Mouse (Mus musculus) liver, adult 2 months (tissue): ENCODE results near the gene Apba3. TPM values are rescaled to one million over a fixed set of nuclear protein-coding genes. Genes with fewer than 3 reads are reported as not detected.
A peak's percentile ranks its signal among the peaks of the same experiment; 100 is the strongest.

Source experiments
- DNase-seq: peaks from one replicate; pipeline ENCODE4 v3.0.0-alpha.2; 2011; ENCODE audit warnings: low read depth, low spot score; ENCODE audit errors: extremely low read depth
- H3K27ac ChIP-seq: fragments of 200-500 bp; replicated peaks from 2 replicates; pipeline ENCODE4 v1.5.1; 2012; ENCODE audit warnings: low read depth, mild to moderate bottlenecking, control low read depth, inconsistent platforms, low read length; ENCODE audit not compliant: insufficient read depth
- H3K27me3 ChIP-seq: fragments of 200-500 bp; 2 replicates; pipeline ENCODE4 v1.6.1; 2012; ENCODE audit warnings: mild to moderate bottlenecking, moderate library complexity, low read length, inconsistent platforms; ENCODE audit not compliant: control insufficient read depth, insufficient read depth
- H3K36me3 ChIP-seq: fragments of 200-500 bp; 2 replicates; pipeline ENCODE4 v1.6.1; 2012; ENCODE audit warnings: low read length, inconsistent platforms; ENCODE audit not compliant: control insufficient read depth, insufficient read depth
- H3K4me1 ChIP-seq: fragments of 200-500 bp; 2 replicates; pipeline ENCODE4 v1.6.1; 2011; ENCODE audit warnings: low read length; ENCODE audit not compliant: control insufficient read depth, insufficient read depth
- H3K4me3 ChIP-seq: fragments of 200-500 bp; 2 replicates; pipeline ENCODE4 v1.5.1; 2011; ENCODE audit warnings: low read depth, mild to moderate bottlenecking, control low read depth, low read length, moderate library complexity; ENCODE audit not compliant: insufficient read depth
- H3K79me2 ChIP-seq: fragments of 200-500 bp; 2 replicates; pipeline ENCODE4 v1.6.1; 2012; ENCODE audit warnings: inconsistent platforms, mild to moderate bottlenecking, low read length, moderate library complexity; ENCODE audit not compliant: control insufficient read depth, insufficient read depth
- H3K9ac ChIP-seq: fragments of 200-500 bp; 2 replicates; pipeline ENCODE4 v1.6.1; 2012; ENCODE audit warnings: low read depth, mild to moderate bottlenecking, control low read depth, inconsistent platforms, low read length
- CTCF ChIP-seq: fragments of 200-500 bp; IDR thresholded peaks from 2 replicates; pipeline ENCODE4 v1.5.1; 2011; ENCODE audit warnings: low read depth, low read length, control low read depth
- POLR2A ChIP-seq: fragments of 200-500 bp; IDR thresholded peaks from 2 replicates; pipeline ENCODE4 v1.6.1; 2011; ENCODE audit warnings: low read length, control low read depth; ENCODE audit not compliant: insufficient read depth; ENCODE audit errors: extremely low read depth
- WGBS: fragments of 180-500 bp; shearing (Covaris S2); methylation state at CpG from one replicate; pipeline ENCODE4 v1.1.7; 2018; 5-methylcytosine and 5-hydroxymethylcytosine counted together
- polyA plus RNA-seq: library from polyadenylated mRNA; depleted of rRNA; stranded (reverse); fragments of >200 nt; gene quantifications from 2 replicates; pipeline ENCODE4 v1.2.3, GENCODE M21; 2012
- total RNA-seq: library from RNA; depleted of rRNA; stranded (reverse); fragments of >200 nt; gene quantifications from 2 replicates; pipeline ENCODE4 v1.2.3, GENCODE M21; 2014

Apba3 gene
- total and polyA plus RNA-seq, 2 experiments, result 30.5 to 143 TPM

GRCm38 (mm10) chr10:81309571-81309970 is 42.8 kb downstream of the Apba3 start:
- Histone ChIP-seq H3K36me3 (no peaks in the 10 kb centered on the region), H3K9ac (no peak overlapping the region), H3K27ac (no peak overlapping the region), H3K27me3 (no peaks in the 10 kb centered on the region), H3K4me3 (no peak overlapping the region), H3K79me2 (peaks cover 11% of the 10 kb centered on the region), H3K4me1 (no peaks in the 10 kb centered on the region)
- TF ChIP-seq CTCF, result no peak
- no peak for TF ChIP-seq POLR2A
- DNase-seq, result no peak
- WGBS, result 82% methylated on average over 5 of the region's 5 CpGs

- WGBS, result 92% methylated on average over 13 of the region's 13 CpGs
- Histone ChIP-seq H3K4me3 (no peak overlapping the region), H3K27me3 (no peaks in the 10 kb centered on the region), H3K79me2 (no peaks in the 10 kb centered on the region), H3K36me3 (no peaks in the 10 kb centered on the region), H3K4me1 (peaks cover 4% of the 10 kb centered on the region), H3K27ac (no peak overlapping the region), H3K9ac (no peak overlapping the region)
- no peak for DNase-seq
- TF ChIP-seq POLR2A, result no peak
- TF ChIP-seq CTCF, result no peak
Measured at GRCm38 (mm10) chr10:81313581-81313980, 46.8 kb downstream of the Apba3 start.

- Histone ChIP-seq H3K36me3 (no peaks in the 10 kb centered on the region), H3K27me3 (no peaks in the 10 kb centered on the region), H3K79me2 (no peaks in the 10 kb centered on the region), H3K4me1 (peaks cover 11% of the 10 kb centered on the region), H3K4me3 (no peak overlapping the region), H3K27ac (no peak overlapping the region), H3K9ac (no peak overlapping the region)
- 72% methylated on average over 7 of the region's 7 CpGs for WGBS
- no peak for DNase-seq
- no peak for TF ChIP-seq CTCF
- TF ChIP-seq POLR2A, result no peak
Measured at GRCm38 (mm10) chr10:81314201-81314600, 47.4 kb downstream of the Apba3 start.

DNA sequence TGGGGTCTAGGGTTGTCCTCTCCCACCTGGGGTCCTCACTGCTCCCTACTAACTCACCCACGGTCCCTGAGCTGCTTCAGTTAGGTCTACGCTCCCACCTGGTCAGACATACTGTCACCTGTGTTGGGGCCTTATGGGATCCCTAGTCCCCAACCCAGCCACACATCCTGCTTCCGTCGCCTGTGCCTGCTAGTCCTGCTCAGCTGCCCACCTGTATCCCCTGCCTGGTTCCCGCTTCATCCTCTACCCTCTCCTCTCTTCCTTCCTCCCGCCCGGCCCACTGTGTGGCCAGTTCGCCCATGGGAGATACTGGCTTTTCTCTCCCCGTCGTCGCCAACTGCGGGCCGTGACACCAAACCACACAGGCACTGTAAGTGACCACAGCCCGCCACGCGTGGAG is 48.8 kb downstream of the Apba3 start:
- H3K27me3 ChIP-seq, result no peaks in the 10 kb centered on the region
- H3K4me3 ChIP-seq, result no peak overlapping the region
- H3K79me2 ChIP-seq, result no peaks in the 10 kb centered on the region
- no peaks in the 10 kb centered on the region for H3K36me3 ChIP-seq
- H3K27ac ChIP-seq, result no peak overlapping the region
- TF ChIP-seq POLR2A (no peak), CTCF (no peak)
- no peak for DNase-seq
- H3K4me1 ChIP-seq, result peaks cover 16% of the 10 kb centered on the region
- no peak overlapping the region for H3K9ac ChIP-seq
- 93% methylated on average over 16 of the region's 16 CpGs for WGBS

DNA sequence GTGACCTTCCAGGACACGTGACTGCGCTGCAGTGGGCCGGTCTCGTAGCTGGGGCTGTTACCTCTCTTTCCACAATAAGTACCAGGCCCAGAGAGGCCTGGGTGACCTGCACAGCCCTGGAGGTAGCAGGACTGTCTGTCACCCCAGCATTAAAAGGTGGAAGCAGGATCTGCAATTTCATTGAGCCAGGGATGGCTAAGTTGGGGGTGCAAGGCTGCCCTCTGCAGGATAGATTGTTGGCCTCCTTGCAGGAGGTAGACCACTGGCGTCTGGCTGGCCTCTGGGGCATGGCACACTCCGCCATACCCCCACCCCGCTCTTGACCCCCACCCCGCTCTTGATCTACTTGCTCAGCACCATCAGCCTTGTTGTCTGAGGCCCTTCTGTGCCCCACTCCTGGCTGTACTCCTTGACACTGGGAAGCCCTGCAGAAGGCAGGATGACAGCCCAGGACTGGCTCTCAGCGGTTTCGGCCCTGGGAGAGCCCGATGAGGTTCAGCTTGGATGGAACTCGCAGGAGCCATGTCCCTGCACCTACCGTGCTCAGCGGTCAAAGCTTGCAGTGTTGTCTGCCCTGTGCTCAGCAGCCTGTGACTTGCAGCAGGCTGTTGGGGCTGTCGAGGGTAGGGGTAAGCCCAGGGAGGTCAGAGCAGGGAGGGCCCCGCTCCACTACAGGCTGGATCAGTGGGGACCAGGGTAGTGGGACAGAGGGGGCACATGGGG is 49.7 kb downstream of the Apba3 start:
- peaks cover 16% of the 10 kb centered on the region for H3K4me1 ChIP-seq
- no peak overlapping the region for H3K9ac ChIP-seq
- 82% methylated on average over 16 of the region's 16 CpGs for WGBS
- H3K27ac ChIP-seq, result no peak overlapping the region
- peaks cover 4% of the 10 kb centered on the region; the same call in 1 of the 2 replicates for H3K79me2 ChIP-seq
- no peak overlapping the region for H3K4me3 ChIP-seq
- no peaks in the 10 kb centered on the region for H3K27me3 ChIP-seq
- DNase-seq, result no peak
- TF ChIP-seq CTCF, result peak; percentile 53
- no peak for TF ChIP-seq POLR2A
- no peaks in the 10 kb centered on the region for H3K36me3 ChIP-seq

- H3K79me2 ChIP-seq, result peaks cover 4% of the 10 kb centered on the region; the same call in 1 of the 2 replicates
- whole genome bisulfite sequencing, result 72% methylated on average over 20 of the region's 20 CpGs
- no peaks in the 10 kb centered on the region for H3K36me3 ChIP-seq
- H3K9ac ChIP-seq, result no peak overlapping the region
- TF ChIP-seq CTCF (no peak), POLR2A (no peak)
- DNase-seq, result no peak
- peaks cover 18% of the 10 kb centered on the region for H3K4me1 ChIP-seq
- H3K4me3 ChIP-seq, result no peak overlapping the region
- no peak overlapping the region for H3K27ac ChIP-seq
- no peaks in the 10 kb centered on the region for H3K27me3 ChIP-seq
Measured at GRCm38 (mm10) chr10:81317273-81317672, 50.5 kb downstream of the Apba3 start.
